Mouse (Mus musculus) fibroblast of lung, adult 2 months (primary cell): ENCODE results near the gene Rad54l.
A peak's percentile ranks its signal among the peaks of the same experiment; 100 is the strongest.

ENCODE experiments used
- DNase-seq: peaks from one replicate; pipeline ENCODE4 v3.0.0-alpha.2; 2011; ENCODE audit warnings: low read depth

The Rad54l gene

GRCm38 (mm10) chr4:116140801-116141574 is 17.5 kb upstream of the Rad54l start:
- no peak for DNase-seq

GRCm38 (mm10) chr4:116137421-116137996 is 14.0 kb upstream of the Rad54l start:
- no peak for DNase-seq

GRCm38 (mm10) chr4:116134990-116135389 is 11.5 kb upstream of the Rad54l start:
- no peak for DNase-seq

- no peak for DNase-seq
These were observed 9.6 kb upstream of the Rad54l start for GRCm38 (mm10) chr4:116133126-116133525.

- DNase-seq: no peak
These were observed 4.5 kb upstream of the Rad54l start for GRCm38 (mm10) chr4:116127956-116128355.

DNA sequence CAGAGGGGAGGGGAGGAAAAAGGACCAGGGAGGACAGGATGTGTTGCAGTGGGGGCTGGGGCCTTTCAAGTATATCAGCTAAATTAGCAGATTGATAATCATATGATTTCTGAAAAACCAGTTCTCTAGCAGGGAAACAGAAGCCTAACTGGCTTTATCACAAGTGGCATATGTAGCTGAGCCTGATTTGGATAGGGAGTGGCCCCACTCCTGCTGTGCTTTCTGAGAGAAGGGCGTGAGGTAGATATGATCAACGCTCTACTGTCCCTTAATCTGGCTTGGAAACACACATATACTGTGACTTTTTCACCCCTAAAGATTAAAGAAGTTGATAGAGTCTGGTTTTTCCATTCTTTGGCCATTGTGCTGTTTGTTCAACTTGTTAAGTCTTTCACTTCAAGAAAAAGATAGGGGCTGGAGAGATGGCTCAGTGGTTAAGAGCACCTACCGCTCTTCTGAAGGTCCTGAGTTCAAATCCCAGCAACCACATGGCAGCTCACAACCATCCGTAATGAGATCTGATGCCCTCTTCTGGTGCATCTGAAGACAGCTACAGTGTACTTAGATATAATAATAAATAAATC is 2.4 kb upstream of the Rad54l start:
- no peak for DNase-seq

GRCm38 (mm10) chr4:116122762-116123161 is 728 bp downstream of the Rad54l start:
- no peak for DNase-seq

- no peak for DNase-seq
These were observed 12.0 kb downstream of the Rad54l start for GRCm38 (mm10) chr4:116111486-116111885.

- DNase-seq: no peak
These were observed 12.8 kb downstream of the Rad54l start for GRCm38 (mm10) chr4:116110695-116111094.

DNA sequence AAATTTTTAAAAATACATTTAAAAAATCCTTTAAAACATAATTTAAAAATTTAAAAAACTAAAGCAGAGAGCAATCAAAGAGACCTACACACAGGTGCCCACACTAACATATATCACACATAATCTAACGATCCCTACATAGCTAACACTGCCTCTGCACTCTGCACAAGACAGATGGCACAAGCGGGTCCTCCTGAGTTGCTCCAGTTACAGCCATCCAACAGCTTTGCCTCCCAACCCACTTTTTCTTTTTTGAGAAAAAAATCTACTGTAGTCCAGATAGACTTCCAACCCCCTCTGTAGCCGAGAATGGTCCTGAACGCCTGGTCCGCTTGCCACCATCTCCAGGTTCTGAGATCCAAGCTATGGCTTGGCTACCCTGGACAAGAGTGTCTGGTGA is 18.2 kb downstream of the Rad54l start:
- no peak for DNase-seq

- DNase-seq: no peak
These were observed 22.5 kb downstream of the Rad54l start for GRCm38 (mm10) chr4:116100959-116101358.

DNA sequence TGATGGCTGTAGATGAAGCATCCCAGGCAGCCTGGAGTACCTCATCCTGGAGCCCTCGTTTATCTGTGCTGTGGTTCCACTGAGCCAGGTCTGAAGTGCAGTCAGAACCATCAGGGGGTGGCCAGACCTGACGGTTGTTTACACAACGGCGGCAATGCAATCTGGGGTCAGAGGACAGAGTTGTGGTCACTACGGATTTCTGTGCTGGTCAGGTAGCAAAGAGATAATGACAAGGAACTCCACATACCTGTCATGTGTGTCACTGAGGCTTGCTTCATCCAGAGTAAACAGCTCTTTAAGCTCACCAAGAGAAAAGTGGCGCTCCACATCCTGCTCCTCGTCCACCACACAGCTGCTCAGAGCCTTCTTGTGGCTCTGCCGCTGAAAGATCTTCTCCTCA is 26.3 kb downstream of the Rad54l start:
- DNase-seq: no peak

DNA sequence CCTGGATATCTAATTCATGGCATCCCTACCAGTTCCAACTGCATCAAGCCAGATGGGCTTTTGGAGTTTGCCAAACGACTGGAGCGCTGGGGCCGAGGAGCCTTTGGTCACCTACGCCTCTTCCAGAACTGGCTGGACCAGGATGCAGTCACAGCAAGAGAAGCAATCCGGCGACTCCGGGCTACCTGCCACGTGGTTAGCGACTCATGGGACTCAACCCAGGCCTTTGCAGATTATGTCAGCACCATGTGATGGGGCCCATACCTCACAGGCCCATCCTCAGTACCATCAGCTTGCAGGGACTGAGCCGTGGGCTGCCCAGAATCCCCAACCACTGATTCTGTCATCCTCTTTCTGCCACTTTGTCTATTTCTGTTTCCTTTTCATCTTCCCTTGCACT is 27.2 kb downstream of the Rad54l start:
- no peak for DNase-seq

- DNase-seq: no peak
These were observed 34.8 kb downstream of the Rad54l start for GRCm38 (mm10) chr4:116088510-116089249.

DNA sequence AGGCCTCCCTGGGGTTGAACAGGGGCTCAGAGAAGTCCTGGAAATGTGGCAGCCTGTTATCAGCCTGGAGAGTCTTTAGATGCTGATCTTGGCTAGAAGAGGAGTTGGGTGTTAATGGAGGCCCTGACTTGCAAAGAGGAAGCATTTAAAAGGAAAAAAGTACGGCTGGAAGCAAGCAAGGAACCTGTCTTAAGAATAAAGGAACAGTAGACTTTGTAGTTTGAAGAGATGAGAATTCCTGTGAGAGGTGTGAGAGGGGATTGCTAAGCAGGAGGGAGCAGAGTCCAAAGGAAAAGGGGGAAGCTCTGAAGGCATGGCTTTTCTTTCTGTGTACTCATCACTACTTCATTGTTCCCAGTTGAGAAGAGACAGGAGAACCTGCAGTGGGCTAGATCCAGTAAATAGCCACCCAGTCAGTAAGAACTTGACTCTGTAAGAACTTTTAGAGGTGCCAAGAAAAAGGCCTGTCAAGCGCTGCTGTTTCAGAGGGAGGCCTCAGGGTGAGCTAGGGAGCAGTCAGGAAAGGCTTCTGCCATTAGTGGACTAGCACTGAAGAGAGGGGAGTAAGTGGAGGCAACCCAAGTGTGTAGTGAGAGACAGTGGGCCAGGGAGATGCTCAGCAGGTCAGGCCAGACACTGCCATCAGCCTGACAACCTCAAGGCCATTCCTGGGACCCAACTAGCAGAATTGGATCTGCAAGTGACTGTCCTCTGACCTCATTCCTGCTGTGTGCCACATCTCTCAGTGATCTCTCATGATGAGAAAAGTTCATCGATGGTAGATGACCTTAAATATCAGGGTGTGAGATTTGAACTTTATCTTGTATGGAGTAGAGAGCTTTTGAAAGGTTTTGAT is 46.0 kb downstream of the Rad54l start:
- DNase-seq: no peak

GRCm38 (mm10) chr4:116076369-116077231 is 46.9 kb downstream of the Rad54l start:
- DNase-seq: no peak

- no peak for DNase-seq
These were observed 47.7 kb downstream of the Rad54l start for GRCm38 (mm10) chr4:116075631-116076368.

DNA sequence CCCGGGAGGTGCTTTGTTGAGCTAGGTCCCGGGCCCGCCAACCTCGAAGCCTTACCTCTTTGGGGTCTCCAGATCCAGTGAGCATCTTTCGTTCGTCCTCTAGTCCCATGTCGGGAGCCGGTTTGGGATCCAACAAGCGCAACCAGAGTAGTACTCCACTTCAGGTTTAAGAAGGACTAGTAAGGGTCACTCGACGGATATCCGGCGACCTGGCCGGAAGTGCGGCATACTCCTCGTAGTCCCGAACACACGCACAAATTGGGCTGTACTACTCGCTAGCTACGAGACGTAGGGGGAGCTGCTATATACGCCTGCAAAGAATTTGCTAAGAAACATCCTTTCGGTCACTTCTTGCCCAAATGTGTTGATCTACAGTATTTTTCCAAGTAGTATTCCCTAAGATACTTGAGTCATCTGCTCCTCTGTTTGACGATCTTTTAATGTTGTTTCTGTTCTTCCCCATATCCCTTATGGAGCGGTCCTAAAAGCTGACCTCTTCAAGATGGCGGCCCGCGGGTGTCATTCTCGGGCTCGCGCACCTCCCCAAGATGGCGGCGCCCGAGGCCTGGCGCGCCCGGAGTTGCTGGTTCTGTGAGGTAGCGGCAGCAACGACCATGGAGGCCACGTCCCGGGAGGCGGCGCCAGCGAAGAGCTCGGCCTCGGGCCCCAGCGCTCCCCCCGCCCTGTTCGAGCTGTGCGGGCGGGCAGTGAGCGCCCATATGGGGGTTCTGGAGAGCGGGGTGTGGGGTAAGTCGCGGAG is 48.4 kb downstream of the Rad54l start, which contains the start of the genes Uqcrh and Lrrc41:
Uqcrh (minus strand) TSS at position 211 of the 760 bp plus-strand sequence.
Lrrc41 (plus strand) TSS at position 409 of the 760 bp plus-strand sequence.
- peak; percentile 78 for DNase-seq

- DNase-seq: no peak
These were observed 49.3 kb downstream of the Rad54l start for GRCm38 (mm10) chr4:116074145-116074675.
